Mouse (Mus musculus) naive thymus-derived CD4-positive, alpha-beta T cell, adult 2 months (primary cell): ENCODE measurements around the gene B3galt1.

Experiments
- DNase-seq: peaks from one replicate; pipeline ENCODE4 v3.0.0-alpha.2; 2011; ENCODE audit warnings: low read depth

Gene B3galt1

GRCm38 (mm10) chr2:67565480-67566331 is at the start of gene B3galt1:
Gene B3galt1 (plus strand): TSS chr2:67565871.
- no peak for DNase-seq

GRCm38 (mm10) chr2:67516405-67516804 is 49.3 kb upstream of the B3galt1 start:
- no peak for DNase-seq

- DNase-seq = no peak
Observed at GRCm38 (mm10) chr2:67535347-67535746, 30.3 kb upstream of the B3galt1 start.

- DNase-seq = no peak
Observed at GRCm38 (mm10) chr2:67539426-67539825, 26.2 kb upstream of the B3galt1 start.

- no peak for DNase-seq
Observed at GRCm38 (mm10) chr2:67541957-67542696, 23.5 kb upstream of the B3galt1 start.

GRCm38 (mm10) chr2:67544426-67544825 is 21.2 kb upstream of the B3galt1 start:
- DNase-seq = no peak

GRCm38 (mm10) chr2:67564851-67565479 is 706 bp upstream of the B3galt1 start:
- no peak for DNase-seq

- DNase-seq = no peak
Observed at GRCm38 (mm10) chr2:67566566-67566965, 895 bp downstream of the B3galt1 start.

- DNase-seq = no peak
Observed at GRCm38 (mm10) chr2:67567141-67567680, 1.5 kb downstream of the B3galt1 start.

GRCm38 (mm10) chr2:67576634-67577033 is 11.0 kb downstream of the B3galt1 start:
- DNase-seq = no peak

GRCm38 (mm10) chr2:67583091-67583490 is 17.4 kb downstream of the B3galt1 start:
- DNase-seq = no peak

GRCm38 (mm10) chr2:67590408-67590807 is 24.7 kb downstream of the B3galt1 start:
- no peak for DNase-seq

GRCm38 (mm10) chr2:67591831-67592629 is 26.4 kb downstream of the B3galt1 start:
- DNase-seq = no peak

GRCm38 (mm10) chr2:67622902-67623301 is 57.2 kb downstream of the B3galt1 start:
- DNase-seq = no peak

GRCm38 (mm10) chr2:67627667-67628066 is 62.0 kb downstream of the B3galt1 start:
- DNase-seq = no peak

GRCm38 (mm10) chr2:67628289-67628688 is 62.6 kb downstream of the B3galt1 start:
- no peak for DNase-seq

- no peak for DNase-seq
Observed at GRCm38 (mm10) chr2:67654847-67655246, 89.2 kb downstream of the B3galt1 start.

GRCm38 (mm10) chr2:67657372-67657771 is 91.7 kb downstream of the B3galt1 start:
- no peak for DNase-seq

- no peak for DNase-seq
Observed at GRCm38 (mm10) chr2:67658091-67658490, 92.4 kb downstream of the B3galt1 start.

GRCm38 (mm10) chr2:67671721-67672120 is 106.0 kb downstream of the B3galt1 start:
- DNase-seq = no peak

GRCm38 (mm10) chr2:67677697-67678096 is 112.0 kb downstream of the B3galt1 start:
- DNase-seq = no peak

- DNase-seq = no peak
Observed at GRCm38 (mm10) chr2:67724249-67724648, 158.6 kb downstream of the B3galt1 start.
